Mouse (Mus musculus) hindbrain, embryonic 12.5 days (tissue): ENCODE measurements at regions not wholly inside any gene's neighbourhood (a gene's known extent, or its start where the extent isn't known, plus 50 kb on each side); places are given as distances from the start of the nearest gene placed in this dataset.

Experiments used
- ATAC-seq: fragments of 200-750 bp; cut with Nextera tagmentation; 2 replicates; pipeline ENCODE4 v1.8.0; 2017; ENCODE audit warnings: moderate TSS enrichment; ENCODE audit not compliant: low FRiP score
- H3K27ac ChIP-seq: fragments of 300-500 bp; sonication (generic); 2 replicates; pipeline ENCODE4 v1.5.1; 2016; ENCODE audit warnings: mild to moderate bottlenecking
- H3K27me3 ChIP-seq: fragments of 300-500 bp; sonication (generic); 2 replicates; pipeline ENCODE4 v1.6.1; 2016; ENCODE audit warnings: mild to moderate bottlenecking
- H3K36me3 ChIP-seq: fragments of 300-500 bp; sonication (generic); 2 replicates; pipeline ENCODE4 v1.6.1; 2016; ENCODE audit warnings: mild to moderate bottlenecking
- H3K4me1 ChIP-seq: fragments of 300-500 bp; sonication (generic); 2 replicates; pipeline ENCODE4 v1.6.1; 2016
- H3K4me2 ChIP-seq: fragments of 300-500 bp; sonication (generic); replicated peaks from 2 replicates; pipeline ENCODE4 v1.6.1; 2016; ENCODE audit warnings: mild to moderate bottlenecking
- H3K4me3 ChIP-seq: fragments of 300-500 bp; sonication (generic); 2 replicates; pipeline ENCODE4 v1.5.1; 2016; ENCODE audit warnings: mild to moderate bottlenecking
- H3K9ac ChIP-seq: fragments of 300-500 bp; sonication (generic); 2 replicates; pipeline ENCODE4 v1.6.1; 2016; ENCODE audit warnings: mild to moderate bottlenecking, moderate library complexity
- H3K9me3 ChIP-seq: fragments of 300-500 bp; sonication (generic); replicated peaks from 2 replicates; pipeline ENCODE4 v1.6.1; 2016; ENCODE audit warnings: mild to moderate bottlenecking
- WGBS: fragments of 180-500 bp; shearing (Covaris S2); methylation state at CpG from one replicate; pipeline ENCODE4 v1.1.7; 2016; 5-methylcytosine and 5-hydroxymethylcytosine counted together

GRCm38 (mm10) chr10:68894121-68894520, 170.7 kb downstream of the Tmem26 start:
- ATAC-seq: no peak
- H3K27ac ChIP-seq: no peak overlapping the region
- no peak overlapping the region for H3K4me3 ChIP-seq
- 92% methylated on average over 6 of the region's 6 CpGs for WGBS
- H3K27me3 ChIP-seq: no peaks in the 10 kb centered on the region
- no peak overlapping the region for H3K9ac ChIP-seq
- H3K4me1 ChIP-seq: no peaks in the 10 kb centered on the region
- H3K9me3 ChIP-seq: no peaks in the 10 kb centered on the region
- no peaks in the 10 kb centered on the region for H3K36me3 ChIP-seq
- H3K4me2 ChIP-seq: no peak overlapping the region

DNA sequence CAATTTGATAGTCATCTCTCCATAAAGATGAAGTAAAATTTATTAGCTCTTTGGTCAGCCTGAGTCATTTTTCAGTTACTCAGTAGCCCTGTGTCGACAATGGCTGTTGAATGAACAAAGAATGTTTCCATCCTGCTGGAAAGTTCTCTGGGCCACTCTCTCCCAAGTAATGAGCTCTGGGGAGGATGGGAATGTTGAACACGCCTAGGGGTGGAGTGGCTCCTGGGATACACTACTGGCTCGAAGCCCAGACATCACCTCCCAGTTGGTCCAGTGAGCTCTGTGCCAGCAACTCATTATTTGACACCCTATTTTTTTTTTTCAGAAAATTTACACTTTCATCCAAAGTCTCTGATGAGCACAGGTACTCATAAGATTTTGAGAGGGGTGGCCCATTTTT, 174.1 kb downstream of the Tmem26 start:
- ATAC-seq: no peak
- Histone ChIP-seq H3K4me1 (no peaks in the 10 kb centered on the region), H3K27ac (no peak overlapping the region), H3K4me3 (no peak overlapping the region), H3K36me3 (no peaks in the 10 kb centered on the region), H3K9me3 (no peaks in the 10 kb centered on the region), H3K27me3 (no peaks in the 10 kb centered on the region), H3K4me2 (no peak overlapping the region), H3K9ac (no peak overlapping the region)
- 81% methylated on average over 3 of the region's 3 CpGs for WGBS

DNA sequence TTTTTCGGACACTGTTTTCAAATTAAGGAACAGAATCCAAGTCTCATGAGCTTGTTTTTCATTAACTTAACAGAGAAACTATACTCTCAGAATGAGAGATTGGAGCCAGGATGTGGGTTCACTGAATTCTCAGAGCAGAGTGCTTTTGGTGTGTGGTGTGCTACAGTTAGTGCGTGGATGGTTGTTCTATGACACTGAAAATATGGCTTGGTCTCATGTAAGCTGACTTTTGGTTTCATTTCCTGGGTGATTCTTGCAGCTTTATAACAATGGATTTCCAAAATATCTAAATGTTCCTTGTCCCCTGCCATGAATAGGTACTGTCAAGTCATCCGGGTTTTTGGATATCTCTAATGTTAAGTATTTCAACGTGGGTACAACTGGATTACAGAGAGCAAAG, 177.7 kb downstream of the Tmem26 start:
- Histone ChIP-seq H3K27me3 (no peaks in the 10 kb centered on the region), H3K27ac (no peak overlapping the region), H3K9ac (no peak overlapping the region), H3K4me3 (no peak overlapping the region), H3K36me3 (no peaks in the 10 kb centered on the region), H3K4me2 (no peak overlapping the region), H3K9me3 (no peaks in the 10 kb centered on the region), H3K4me1 (no peaks in the 10 kb centered on the region)
- 78% methylated on average over 4 of the region's 4 CpGs for WGBS
- ATAC-seq: no peak

DNA sequence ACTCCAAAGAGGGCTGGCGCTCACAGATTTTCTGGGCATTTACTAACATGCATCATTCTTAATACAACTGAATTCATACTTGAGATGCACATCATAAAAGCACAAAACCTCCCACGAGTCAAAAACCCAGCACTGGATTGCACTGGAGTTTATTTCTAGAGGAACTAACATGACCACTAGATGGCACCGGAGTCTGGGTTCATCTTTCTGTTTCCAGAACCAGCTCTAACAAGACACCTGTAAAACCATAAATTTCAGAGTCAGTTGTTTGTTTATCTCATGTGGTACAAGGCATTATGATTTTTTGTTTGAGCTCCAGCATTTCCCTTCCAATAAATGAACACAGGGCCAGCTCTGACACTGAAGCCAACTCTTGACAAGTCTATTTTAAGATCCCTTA, 179.2 kb downstream of the Tmem26 start:
- WGBS: 32% methylated on average over 3 of the region's 3 CpGs
- no peaks in the 10 kb centered on the region for H3K27me3 ChIP-seq
- H3K4me2 ChIP-seq: no peak overlapping the region
- H3K9me3 ChIP-seq: no peaks in the 10 kb centered on the region
- no peaks in the 10 kb centered on the region for H3K4me1 ChIP-seq
- no peak overlapping the region for H3K27ac ChIP-seq
- ATAC-seq: no peak
- H3K4me3 ChIP-seq: no peak overlapping the region
- no peak overlapping the region for H3K9ac ChIP-seq
- no peaks in the 10 kb centered on the region for H3K36me3 ChIP-seq

- no peak overlapping the region for H3K4me2 ChIP-seq
- no peaks in the 10 kb centered on the region for H3K36me3 ChIP-seq
- no peak overlapping the region for H3K9ac ChIP-seq
- H3K9me3 ChIP-seq: no peaks in the 10 kb centered on the region
- WGBS: 92% methylated on average over 10 of the region's 10 CpGs
- no peaks in the 10 kb centered on the region for H3K27me3 ChIP-seq
- no peaks in the 10 kb centered on the region for H3K4me1 ChIP-seq
- no peak overlapping the region for H3K4me3 ChIP-seq
- no peak overlapping the region for H3K27ac ChIP-seq
- no peak for ATAC-seq
Observed at GRCm38 (mm10) chr10:68904337-68904736, 180.9 kb downstream of the Tmem26 start.

DNA sequence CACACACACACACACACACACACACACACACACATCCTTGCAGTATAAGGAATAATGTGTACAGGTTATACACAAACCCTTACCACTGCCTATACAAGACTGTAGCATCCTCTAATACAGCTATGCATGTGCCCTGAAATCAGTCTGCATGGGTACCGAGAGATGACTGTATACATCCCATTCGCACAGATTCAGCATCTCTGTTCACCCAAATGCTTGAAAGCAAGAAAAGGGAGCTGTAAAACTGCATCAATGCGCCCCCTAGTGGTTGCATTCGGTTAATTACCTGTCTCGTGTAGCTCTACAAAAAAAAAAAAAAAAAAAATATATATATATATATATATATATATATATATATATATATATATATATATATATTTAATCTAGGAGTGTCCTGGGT, 184.8 kb downstream of the Tmem26 start:
- H3K27ac ChIP-seq: no peak overlapping the region
- H3K36me3 ChIP-seq: no peaks in the 10 kb centered on the region
- H3K4me2 ChIP-seq: no peak overlapping the region
- H3K4me3 ChIP-seq: no peak overlapping the region
- H3K9me3 ChIP-seq: no peaks in the 10 kb centered on the region
- ATAC-seq: 0 out of 2 replicates have a peak, but pooled peaks have one; percentile 43
- no peak overlapping the region for H3K9ac ChIP-seq
- H3K4me1 ChIP-seq: no peaks in the 10 kb centered on the region
- 24% methylated on average over 5 of the region's 5 CpGs for WGBS
- no peaks in the 10 kb centered on the region for H3K27me3 ChIP-seq

GRCm38 (mm10) chr10:68909018-68909417, 185.6 kb downstream of the Tmem26 start:
- Histone ChIP-seq H3K4me1 (no peaks in the 10 kb centered on the region), H3K27ac (peak overlapping the region; percentile 26; the same call in 1 of the 2 replicates), H3K9me3 (no peaks in the 10 kb centered on the region), H3K9ac (no peak overlapping the region), H3K4me3 (no peak overlapping the region), H3K4me2 (0 out of 2 replicates have a peak overlapping the region, but pooled peaks have one; percentile 1), H3K27me3 (no peaks in the 10 kb centered on the region), H3K36me3 (no peaks in the 10 kb centered on the region)
- 57% methylated on average over 10 of the region's 10 CpGs for WGBS
- no peak; the same call in 1 of the 2 replicates for ATAC-seq

GRCm38 (mm10) chr10:68916147-68916546, 192.7 kb downstream of the Tmem26 start:
- no peak overlapping the region for H3K4me2 ChIP-seq
- 82% methylated on average over 7 of the region's 7 CpGs for WGBS
- no peak overlapping the region for H3K4me3 ChIP-seq

DNA sequence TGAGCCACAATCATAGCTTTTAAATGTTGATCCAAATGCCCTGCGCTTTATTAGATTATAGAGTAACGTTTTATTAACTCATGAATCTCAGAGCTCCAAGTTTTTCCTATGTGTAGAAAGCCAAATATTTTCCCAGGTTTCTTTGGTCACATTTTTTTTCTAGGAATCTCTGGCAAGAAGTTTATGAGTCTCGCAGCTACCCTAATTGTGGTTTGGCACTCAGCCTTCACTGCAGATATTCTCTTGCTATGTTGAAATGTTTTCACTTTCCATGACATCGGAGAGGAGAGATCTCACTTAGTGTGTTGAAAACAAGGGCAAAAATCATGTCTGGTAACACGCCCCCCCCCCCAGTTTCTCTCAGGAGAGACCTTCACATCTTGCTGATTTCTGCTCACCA, 212.4 kb downstream of the Tmem26 start:
- no peak overlapping the region for H3K4me3 ChIP-seq
- H3K9ac ChIP-seq: no peak overlapping the region
- no peaks in the 10 kb centered on the region for H3K27me3 ChIP-seq
- no peaks in the 10 kb centered on the region for H3K4me1 ChIP-seq
- H3K27ac ChIP-seq: no peak overlapping the region
- no peaks in the 10 kb centered on the region for H3K9me3 ChIP-seq
- H3K4me2 ChIP-seq: no peak overlapping the region
- 87% methylated on average over 5 of the region's 5 CpGs for WGBS
- ATAC-seq: no peak
- H3K36me3 ChIP-seq: no peaks in the 10 kb centered on the region

More at GRCm38 (mm10) chr10:68916147-68916546, 192.7 kb downstream of the Tmem26 start:
- H3K9me3 ChIP-seq: no peaks in the 10 kb centered on the region
- ATAC-seq: no peak
- H3K27me3 ChIP-seq: no peaks in the 10 kb centered on the region
- no peak overlapping the region for H3K27ac ChIP-seq
- no peaks in the 10 kb centered on the region for H3K36me3 ChIP-seq
- H3K9ac ChIP-seq: no peak overlapping the region
- no peaks in the 10 kb centered on the region for H3K4me1 ChIP-seq

- Histone ChIP-seq H3K27ac (no peak overlapping the region), H3K4me1 (no peaks in the 10 kb centered on the region), H3K36me3 (no peaks in the 10 kb centered on the region), H3K4me3 (no peak overlapping the region), H3K27me3 (no peaks in the 10 kb centered on the region), H3K9me3 (no peaks in the 10 kb centered on the region), H3K9ac (no peak overlapping the region), H3K4me2 (no peak overlapping the region)
- 70% methylated on average over 5 of the region's 6 CpGs for WGBS
- ATAC-seq: no peak
Observed at GRCm38 (mm10) chr10:68943239-68943638, 208.0 kb upstream of the Rhobtb1 start.

DNA sequence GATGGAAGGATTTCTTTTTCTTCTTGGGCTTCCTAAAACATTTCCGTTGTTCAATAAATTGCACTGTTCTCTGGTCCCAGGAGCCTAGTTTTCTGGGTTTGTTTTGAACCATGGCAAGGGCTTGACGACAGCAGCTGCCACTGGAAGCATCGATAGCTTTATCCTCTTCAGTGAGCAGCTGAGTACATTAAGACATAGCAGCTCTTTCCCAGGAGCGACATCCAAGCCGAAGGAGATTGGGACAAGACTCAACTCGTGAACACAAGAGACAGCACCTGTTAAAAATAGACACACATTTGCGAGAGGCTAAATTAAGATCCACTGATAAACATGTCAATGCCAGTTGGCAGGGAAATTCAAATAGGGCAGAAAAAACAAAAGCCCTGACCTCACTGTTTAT, 194.7 kb upstream of the Rhobtb1 start:
- Histone ChIP-seq H3K4me1 (no peaks in the 10 kb centered on the region), H3K4me3 (no peak overlapping the region), H3K9ac (no peak overlapping the region), H3K36me3 (no peaks in the 10 kb centered on the region), H3K4me2 (no peak overlapping the region), H3K9me3 (no peaks in the 10 kb centered on the region), H3K27ac (no peak overlapping the region), H3K27me3 (no peaks in the 10 kb centered on the region)
- no peak for ATAC-seq
- 80% methylated on average over 7 of the region's 7 CpGs for WGBS

DNA sequence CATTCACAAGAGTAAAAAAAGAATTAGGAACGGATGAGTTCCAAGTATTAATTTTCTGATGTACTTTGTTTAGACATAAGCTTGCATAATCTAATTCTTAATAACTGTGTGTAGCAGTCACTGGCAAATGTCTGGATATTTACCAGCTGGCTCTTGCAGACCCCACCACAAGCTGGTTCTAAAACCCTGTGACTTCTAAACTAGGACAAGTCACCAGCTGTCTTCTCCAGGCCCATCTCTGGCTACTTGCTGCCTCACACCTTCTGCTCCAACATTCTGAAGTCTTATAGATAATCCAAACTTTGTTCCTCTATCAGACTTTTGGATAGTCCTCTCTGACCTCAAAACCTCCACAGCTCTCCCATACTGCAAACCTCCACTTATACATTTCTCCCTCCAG, 189.9 kb upstream of the Rhobtb1 start:
- no peak overlapping the region for H3K4me3 ChIP-seq
- H3K36me3 ChIP-seq: no peaks in the 10 kb centered on the region
- H3K9me3 ChIP-seq: no peaks in the 10 kb centered on the region
- no peak for ATAC-seq
- H3K9ac ChIP-seq: no peak overlapping the region
- 91% methylated on average over 1 of the region's 1 CpGs for WGBS
- H3K4me1 ChIP-seq: no peaks in the 10 kb centered on the region
- no peak overlapping the region for H3K4me2 ChIP-seq
- H3K27me3 ChIP-seq: no peaks in the 10 kb centered on the region
- no peak overlapping the region for H3K27ac ChIP-seq

DNA sequence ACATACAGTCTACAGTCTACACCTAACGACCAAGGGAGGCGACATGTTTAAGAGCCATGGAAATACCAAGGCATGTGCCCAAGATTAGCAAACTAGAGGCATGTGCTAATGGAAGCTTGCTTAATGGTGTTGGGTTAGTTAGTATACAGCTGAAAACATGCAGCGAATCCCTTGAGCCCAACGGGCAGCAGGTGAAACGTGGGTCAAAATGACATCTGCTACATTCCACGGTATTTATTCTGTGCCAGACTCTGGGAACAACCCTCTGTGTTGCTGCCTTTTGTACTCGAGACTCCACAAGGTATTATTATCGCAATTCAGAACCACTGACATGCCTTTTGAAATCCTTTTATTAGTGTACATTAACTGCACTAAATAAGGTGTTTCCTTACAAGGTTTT, 188.1 kb upstream of the Rhobtb1 start:
- Histone ChIP-seq H3K27ac (no peak overlapping the region), H3K9ac (no peak overlapping the region), H3K36me3 (no peaks in the 10 kb centered on the region), H3K4me3 (no peak overlapping the region), H3K9me3 (no peaks in the 10 kb centered on the region), H3K27me3 (no peaks in the 10 kb centered on the region), H3K4me1 (0 out of 2 replicates have a peak, but pooled peaks cover 2% of the 10 kb centered on the region), H3K4me2 (no peak overlapping the region)
- WGBS: 83% methylated on average over 8 of the region's 8 CpGs
- ATAC-seq: no peak
